15 mouse cellular contexts compared by ENCODE assay signal in genomic region chr4:134955845-134956244, GRCm38 (mm10). TPM values are rescaled to one million over a fixed set of nuclear protein-coding genes. Genes with fewer than 3 reads are reported as not detected.
DNase-seq lines count a peak whose midpoint lies in the region; ATAC-seq and TF ChIP-seq lines count a peak whose summit lies in the region.
"Had no signal": no experiment of that assay in that cellular context is flagged by ENCODE, and none has a peak within 500 bp of the region (broad histone marks: within the 10 kb centered on the region; RNA-seq: fewer than 3 reads in every experiment).

No protein-coding gene starts in this region.

- no peak overlapping the region for H3K4me2 ChIP-seq in liver, embryonic 12.5 days
- no peak overlapping the region; the same call in 1 of the 2 replicates for H3K4me2 ChIP-seq in intestine, postnatal 0 days (replicated peaks; ENCODE audit: low read depth)
- H3K4me2 ChIP-seq in stomach, postnatal 0 days (replicated peaks; ENCODE audit: low read depth), result no peak overlapping the region
- no peak overlapping the region for H3K4me2 ChIP-seq in kidney, embryonic 14.5 days (replicated peaks; ENCODE audit: low read depth, low read length)
- H3K4me2 ChIP-seq: embryonic facial prominence, embryonic 13.5 days; hindbrain, embryonic 13.5 days; lung, embryonic 15.5 days; stomach, embryonic 15.5 days had no signal

- H3K9me3 ChIP-seq in liver, embryonic 12.5 days (replicated peaks), result no peaks in the 10 kb centered on the region
- no peaks in the 10 kb centered on the region for H3K9me3 ChIP-seq in intestine, postnatal 0 days (ENCODE audit: control insufficient read depth)
- H3K9me3 ChIP-seq in stomach, postnatal 0 days (ENCODE audit: control insufficient read depth, low read length), result no peaks in the 10 kb centered on the region
- H3K9me3 ChIP-seq in kidney, embryonic 14.5 days (ENCODE audit: control insufficient read depth, low read length), result no peaks in the 10 kb centered on the region
- H3K9me3 ChIP-seq: embryonic facial prominence, embryonic 13.5 days; forebrain, embryonic 10.5 days; hindbrain, embryonic 13.5 days; lung, embryonic 15.5 days; stomach, embryonic 15.5 days had no signal

- 42% methylated on average over 3 of the region's 3 CpGs for WGBS in liver, embryonic 12.5 days (ENCODE audit: insufficient replicate concordance)
- 32% methylated on average over 3 of the region's 3 CpGs for WGBS in intestine, postnatal 0 days
- WGBS in stomach, postnatal 0 days, result 63% methylated on average over 3 of the region's 3 CpGs
- 48% methylated on average over 3 of the region's 3 CpGs for WGBS in kidney, embryonic 14.5 days

- H3K9ac ChIP-seq in liver, embryonic 12.5 days, result no peak overlapping the region
- H3K9ac ChIP-seq in intestine, postnatal 0 days (ENCODE audit: low read depth, low read length), result no peak overlapping the region
- H3K9ac ChIP-seq in stomach, postnatal 0 days (ENCODE audit: low read length), result no peak overlapping the region
- H3K9ac ChIP-seq in kidney, embryonic 14.5 days (ENCODE audit: low read depth, low read length), result no peak overlapping the region
- H3K9ac ChIP-seq: embryonic facial prominence, embryonic 13.5 days; hindbrain, embryonic 13.5 days; lung, embryonic 15.5 days; stomach, embryonic 15.5 days had no signal

- no peak for TF ChIP-seq CTCF in intestine, postnatal 0 days (IDR thresholded peaks at IDR 0.05; ENCODE audit: low read depth)
- TF ChIP-seq CTCF in stomach, postnatal 0 days (IDR thresholded peaks at IDR 0.05; ENCODE audit: low read depth), result no peak

- DNase-seq in liver, result peak; percentile 25
- peak; percentile 65 for DNase-seq in MN1 (ENCODE audit: low spot score)
- DNase-seq in stomach, postnatal 0 days (ENCODE audit: low spot score), result no peak
- no peak for DNase-seq in adrenal gland, adult 2 months
- DNase-seq in cerebellum, postnatal 25 days, result no peak

- H3K4me3 ChIP-seq in liver, embryonic 12.5 days, result no peak overlapping the region
- H3K4me3 ChIP-seq in intestine, postnatal 0 days (ENCODE audit: low read depth, low read length), result no peak overlapping the region
- no peak overlapping the region for H3K4me3 ChIP-seq in stomach, postnatal 0 days (ENCODE audit: low read depth, low read length)
- H3K4me3 ChIP-seq in kidney, embryonic 14.5 days (ENCODE audit: low read length), result no peak overlapping the region
- H3K4me3 ChIP-seq: embryonic facial prominence, embryonic 13.5 days; forebrain, embryonic 10.5 days; hindbrain, embryonic 13.5 days; left cerebral cortex, adult 2 months; lung, embryonic 15.5 days; stomach, embryonic 15.5 days had no signal

- TF ChIP-seq EP300 in stomach, postnatal 0 days (optimal IDR thresholded peaks at IDR 0.05), result no peak

- H3K27ac ChIP-seq in liver, embryonic 12.5 days, result no peak overlapping the region
- no peak overlapping the region for H3K27ac ChIP-seq in intestine, postnatal 0 days (ENCODE audit: low read depth, low read length)
- no peak overlapping the region for H3K27ac ChIP-seq in stomach, postnatal 0 days (replicated peaks)
- no peak overlapping the region for H3K27ac ChIP-seq in kidney, embryonic 14.5 days (ENCODE audit: low read depth, low read length)
- H3K27ac ChIP-seq: embryonic facial prominence, embryonic 13.5 days; forebrain, embryonic 10.5 days; hindbrain, embryonic 13.5 days; left cerebral cortex, adult 2 months; lung, embryonic 15.5 days; stomach, embryonic 15.5 days had no signal

- H3K27me3 ChIP-seq in liver, embryonic 12.5 days (replicated peaks), result peaks cover 63% of the 10 kb centered on the region
- no peaks in the 10 kb centered on the region for H3K27me3 ChIP-seq in intestine, postnatal 0 days (replicated peaks; ENCODE audit: control insufficient read depth, insufficient read depth, low read length)
- no peaks in the 10 kb centered on the region for H3K27me3 ChIP-seq in stomach, postnatal 0 days (ENCODE audit: control insufficient read depth, insufficient read depth, low read length)
- no peaks in the 10 kb centered on the region; the same call in 1 of the 2 replicates for H3K27me3 ChIP-seq in kidney, embryonic 14.5 days (ENCODE audit: control insufficient read depth, insufficient read depth, low read length)

- H3K36me3 ChIP-seq in liver, embryonic 12.5 days, result no peaks in the 10 kb centered on the region
- no peaks in the 10 kb centered on the region for H3K36me3 ChIP-seq in intestine, postnatal 0 days (ENCODE audit: control insufficient read depth, insufficient read depth)
- H3K36me3 ChIP-seq in stomach, postnatal 0 days (ENCODE audit: control insufficient read depth, insufficient read depth, low read length), result no peaks in the 10 kb centered on the region
- no peaks in the 10 kb centered on the region for H3K36me3 ChIP-seq in kidney, embryonic 14.5 days (ENCODE audit: control insufficient read depth, insufficient read depth, low read length)
- H3K36me3 ChIP-seq: embryonic facial prominence, embryonic 13.5 days; forebrain, embryonic 10.5 days; hindbrain, embryonic 13.5 days; lung, embryonic 15.5 days; stomach, embryonic 15.5 days had no signal

- no peak for ATAC-seq in liver, embryonic 12.5 days
- ATAC-seq in intestine, postnatal 0 days, result peak; percentile 85
- ATAC-seq in stomach, postnatal 0 days (ENCODE audit: low FRiP score, low TSS enrichment), result 0 out of 2 replicates have a peak, but pooled peaks have one; percentile 22
- no peak for ATAC-seq in kidney, embryonic 14.5 days (ENCODE audit: low FRiP score, low TSS enrichment)
- ATAC-seq: midbrain, embryonic 16.5 days had no signal

- H3K4me1 ChIP-seq in liver, embryonic 12.5 days, result peaks cover 10% of the 10 kb centered on the region
- no peaks in the 10 kb centered on the region for H3K4me1 ChIP-seq in intestine, postnatal 0 days (replicated peaks; ENCODE audit: control insufficient read depth, insufficient read depth, low read length)
- H3K4me1 ChIP-seq in stomach, postnatal 0 days (replicated peaks; ENCODE audit: control insufficient read depth, insufficient read depth), result no peaks in the 10 kb centered on the region
- H3K4me1 ChIP-seq in kidney, embryonic 14.5 days (ENCODE audit: control insufficient read depth, insufficient read depth, low read length), result peaks cover 6% of the 10 kb centered on the region; the same call in 1 of the 2 replicates

RNA-seq across cellular contexts. Expression of gene Syf2, which starts 25.1 kb away (rescaled TPM):
- 70.8 and 72.8 TPM in 2 replicates for polyA plus RNA-seq in liver, embryonic 12.5 days (2016; fragmentation: Nextera tagmentation; extraction: Ambion mirVana)
- 76.2 and 88.6 TPM in 2 replicates for polyA plus RNA-seq in intestine, postnatal 0 days (2015; fragmentation: Nextera tagmentation; extraction: Ambion mirVana)
- 74.1 and 77.9 TPM in 2 replicates for polyA plus RNA-seq in stomach, postnatal 0 days (2015; fragmentation: Nextera tagmentation; extraction: Ambion mirVana)
- 77.3 and 90.1 TPM in 2 replicates for polyA plus RNA-seq in kidney, embryonic 14.5 days (2014; fragmentation: Nextera tagmentation; extraction: Ambion mirVana)
- total RNA-seq in adrenal gland, adult 2 months (2021), result 10 to 100 TPM; 85.5 to 97.8 TPM
- polyA plus RNA-seq in adrenal gland, adult 2 months (2012; rRNA removed), result 7.0 and 8.6 TPM in 2 replicates

RNA-seq across cellular contexts. Expression of gene Rsrp1, which starts 32.5 kb away (rescaled TPM):
- 310 and 322 TPM in 2 replicates for polyA plus RNA-seq in liver, embryonic 12.5 days (2016; fragmentation: Nextera tagmentation; extraction: Ambion mirVana)
- polyA plus RNA-seq in intestine, postnatal 0 days (2015; fragmentation: Nextera tagmentation; extraction: Ambion mirVana), result 252 and 263 TPM in 2 replicates
- polyA plus RNA-seq in stomach, postnatal 0 days (2015; fragmentation: Nextera tagmentation; extraction: Ambion mirVana), result 278 and 283 TPM in 2 replicates
- 339 and 370 TPM in 2 replicates for polyA plus RNA-seq in kidney, embryonic 14.5 days (2014; fragmentation: Nextera tagmentation; extraction: Ambion mirVana)
- 100 to 1,000 TPM; 313 to 460 TPM for total RNA-seq in adrenal gland, adult 2 months (2021)
- polyA plus RNA-seq in adrenal gland, adult 2 months (2012; rRNA removed), result 2,634 and 2,855 TPM in 2 replicates

RNA-seq across cellular contexts. Expression of gene Tmem50a, which starts 41.0 kb away (rescaled TPM):
- 94.2 and 94.9 TPM in 2 replicates for polyA plus RNA-seq in liver, embryonic 12.5 days (2016; fragmentation: Nextera tagmentation; extraction: Ambion mirVana)
- polyA plus RNA-seq in intestine, postnatal 0 days (2015; fragmentation: Nextera tagmentation; extraction: Ambion mirVana), result 129 and 136 TPM in 2 replicates
- polyA plus RNA-seq in stomach, postnatal 0 days (2015; fragmentation: Nextera tagmentation; extraction: Ambion mirVana), result 187 and 193 TPM in 2 replicates
- polyA plus RNA-seq in kidney, embryonic 14.5 days (2014; fragmentation: Nextera tagmentation; extraction: Ambion mirVana), result 156 and 163 TPM in 2 replicates
- 100 to 1,000 TPM; 231 to 336 TPM for total RNA-seq in adrenal gland, adult 2 months (2021)
- polyA plus RNA-seq in adrenal gland, adult 2 months (2012; rRNA removed), result 150 and 191 TPM in 2 replicates

Comparison
In these comparisons a context has a peak if more than half of its experiments do, and no peak if none do; other contexts are left out.
1. DNase-seq: peak in liver (single experiment) and MN1 (single experiment); none in stomach, postnatal 0 days (single experiment), adrenal gland, adult 2 months (single experiment) and cerebellum, postnatal 25 days (0 of 2).
2. ATAC-seq: peak in intestine, postnatal 0 days (single experiment) and stomach, postnatal 0 days (single experiment); none in liver, embryonic 12.5 days (single experiment) and kidney, embryonic 14.5 days (single experiment).